Mouse (Mus musculus): ENCODE measurements around the gene Clec2l. TPM values are rescaled to one million over a fixed set of nuclear protein-coding genes. Genes with fewer than 3 reads are reported as not detected.

Clec2l gene
- polyA plus RNA-seq (2014; fragmentation: Illumina TruSeq; extraction: RNeasy Lipid Tissue Mini Kit (QIAGEN cat#74804); ENCODE audit: low read depth, low replicate concordance) = not detected

DNA sequence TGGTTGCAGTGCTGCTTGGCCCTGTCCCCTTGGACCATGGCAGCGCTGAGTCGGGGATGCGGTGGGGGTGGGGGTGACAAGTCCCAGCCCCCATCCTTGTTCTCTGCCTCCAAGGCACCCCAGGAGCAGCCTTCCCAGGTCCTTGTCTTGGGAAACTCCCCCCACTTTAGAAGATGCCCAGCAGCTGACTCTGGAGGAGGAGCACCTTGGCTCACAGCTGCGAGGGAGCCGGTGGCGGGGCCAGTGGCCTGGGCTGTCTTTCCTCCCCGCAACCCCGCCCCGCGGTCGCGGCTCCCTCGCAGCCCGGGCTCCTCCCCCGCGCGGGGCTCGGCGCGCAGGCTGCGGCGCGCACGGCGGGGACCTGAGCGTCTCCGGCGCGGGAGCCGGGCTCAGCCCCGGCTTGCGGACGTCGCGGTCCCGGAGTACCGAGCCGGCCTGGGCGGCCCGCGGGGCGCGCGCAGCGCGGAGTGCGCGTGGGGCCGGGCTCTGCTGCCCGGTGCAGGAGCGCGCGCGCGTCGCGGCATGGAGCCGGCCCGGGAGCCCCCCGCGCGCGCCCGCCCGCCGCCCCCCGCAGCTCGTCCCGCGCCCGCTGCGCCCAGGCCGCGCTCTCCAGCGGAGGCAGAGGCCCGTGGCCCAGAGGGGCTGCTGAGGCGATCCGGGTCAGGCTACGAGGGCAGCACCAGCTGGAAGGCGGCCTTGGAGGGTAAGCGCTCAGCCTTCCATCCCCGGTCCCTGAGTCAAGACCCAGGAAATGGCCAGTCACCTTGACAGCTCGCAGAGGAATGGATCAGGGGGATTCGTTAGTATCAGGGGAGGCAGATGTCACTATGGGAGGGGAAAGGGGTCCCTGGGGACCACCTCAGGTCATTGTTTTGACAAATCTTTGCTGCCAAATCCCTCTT, at the start of gene Clec2l:
TSS of gene Clec2l (plus strand) at position 356 of the 902 bp plus-strand sequence.

DNA sequence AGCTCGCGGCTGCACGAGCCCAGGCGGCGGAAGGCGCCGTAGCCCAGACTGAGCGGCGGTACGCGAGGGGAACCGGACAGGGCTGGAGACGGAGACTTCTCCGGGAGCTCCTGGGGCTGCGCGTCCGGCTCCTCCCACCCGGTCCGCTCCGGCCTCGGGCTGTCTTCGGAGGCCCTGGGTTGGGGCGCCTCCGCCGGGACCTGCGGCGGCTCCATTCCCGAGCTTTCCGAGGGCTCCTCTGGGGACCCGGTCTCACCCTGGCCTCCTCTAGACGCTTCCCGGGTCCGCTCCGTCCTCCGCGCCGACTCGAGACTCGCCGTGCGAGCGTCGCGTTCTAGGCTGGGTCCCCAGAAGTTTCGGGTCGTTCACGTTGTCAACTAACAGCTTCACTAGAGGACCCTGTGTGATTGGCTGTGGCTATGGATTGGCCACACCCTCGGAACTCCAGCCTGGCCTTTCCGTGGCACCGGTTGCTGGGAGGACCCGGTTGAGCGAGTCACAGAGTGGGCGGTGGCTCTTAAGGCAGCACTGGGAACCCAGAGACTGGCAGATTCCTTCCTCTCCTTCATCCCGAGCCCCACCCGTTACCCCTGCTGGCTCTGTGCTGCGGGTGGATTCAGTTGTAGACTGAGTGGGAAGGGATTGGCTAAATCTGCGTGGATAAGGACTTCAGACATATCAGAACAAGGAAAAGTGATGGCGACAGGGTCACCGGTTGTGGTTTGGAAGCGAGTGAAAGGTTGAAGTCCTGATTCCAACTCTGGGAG, 25.8 kb upstream of the Clec2l start, which contains the start of gene Klrg2:
TSS of gene Klrg2 (minus strand) at position 391 of the 767 bp plus-strand sequence.

Other genes starting within 250 kb of the Clec2l start
- 23.2 TPM for gene Ubn2, start 229.1 kb upstream of the Clec2l start, polyA plus RNA-seq (2014; fragmentation: Illumina TruSeq; extraction: RNeasy Lipid Tissue Mini Kit (QIAGEN cat#74804); ENCODE audit: low read depth, low replicate concordance)
- 3.6 TPM for gene Fmc1, start 129.6 kb upstream of the Clec2l start, polyA plus RNA-seq (2014; fragmentation: Illumina TruSeq; extraction: RNeasy Lipid Tissue Mini Kit (QIAGEN cat#74804); ENCODE audit: low read depth, low replicate concordance)
- 197 TPM for gene Luc7l2, start 111.7 kb upstream of the Clec2l start, polyA plus RNA-seq (2014; fragmentation: Illumina TruSeq; extraction: RNeasy Lipid Tissue Mini Kit (QIAGEN cat#74804); ENCODE audit: low read depth, low replicate concordance)
- gene Klrg2, start 25.8 kb upstream of the Clec2l start, polyA plus RNA-seq (2014; fragmentation: Illumina TruSeq; extraction: RNeasy Lipid Tissue Mini Kit (QIAGEN cat#74804); ENCODE audit: low read depth, low replicate concordance) = 0.24 TPM
- gene Tbxas1, start 212.3 kb downstream of the Clec2l start, polyA plus RNA-seq (2014; fragmentation: Illumina TruSeq; extraction: RNeasy Lipid Tissue Mini Kit (QIAGEN cat#74804); ENCODE audit: low read depth, low replicate concordance) = 9.8 TPM
- 49.7 TPM for gene Hipk2, start 213.1 kb downstream of the Clec2l start, polyA plus RNA-seq (2014; fragmentation: Illumina TruSeq; extraction: RNeasy Lipid Tissue Mini Kit (QIAGEN cat#74804); ENCODE audit: low read depth, low replicate concordance)